Mouse (Mus musculus): Measurements from ENCODE around the gene Rnf214. TPM values are rescaled to one million over a fixed set of nuclear protein-coding genes. Genes with fewer than 3 reads are reported as not detected.

Gene Rnf214
- polyA plus RNA-seq, 1 experiment from 2014 or later = 39.8 TPM

DNA sequence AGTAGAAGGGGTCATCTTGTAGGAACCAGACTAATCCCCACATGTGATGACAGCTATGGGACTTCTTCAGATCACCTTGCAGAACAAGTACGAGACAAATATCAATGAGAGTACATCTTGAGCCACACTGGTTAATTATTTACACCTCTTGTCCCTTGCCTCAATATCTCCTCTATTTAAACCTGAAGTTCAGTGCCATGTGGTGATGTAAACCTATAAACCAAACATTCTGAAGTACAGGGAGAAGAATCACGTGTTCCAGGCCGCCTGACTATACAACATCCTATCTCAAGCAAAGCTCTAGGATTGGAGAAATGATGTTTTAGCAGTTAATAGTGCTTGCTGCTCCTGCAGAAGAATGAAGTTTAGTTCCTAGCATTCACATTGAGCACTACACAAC is 36.4 kb downstream of the Rnf214 start:
- H3K27me3 ChIP-seq (ENCODE audit: control insufficient read depth, insufficient read depth, low read length) = no peaks in the 10 kb centered on the region
- no peak overlapping the region for H3K4me3 ChIP-seq (replicated peaks; ENCODE audit: low read length)
- WGBS = 75% methylated on average over 3 of the region's 3 CpGs
- ATAC-seq (ENCODE audit: insufficient read depth, low FRiP score) = no peak
- H3K4me2 ChIP-seq (ENCODE audit: low read depth, low read length) = no peak overlapping the region
- no peaks in the 10 kb centered on the region for H3K9me3 ChIP-seq (replicated peaks; ENCODE audit: control insufficient read depth, low read length)
- H3K27ac ChIP-seq (ENCODE audit: low read length) = no peak overlapping the region
- peaks cover 11% of the 10 kb centered on the region for H3K36me3 ChIP-seq (ENCODE audit: control insufficient read depth, insufficient read depth, low read length)
- no peak overlapping the region for H3K9ac ChIP-seq (ENCODE audit: low read length)
- H3K4me1 ChIP-seq (ENCODE audit: control insufficient read depth, insufficient read depth, low read length) = no peaks in the 10 kb centered on the region

DNA sequence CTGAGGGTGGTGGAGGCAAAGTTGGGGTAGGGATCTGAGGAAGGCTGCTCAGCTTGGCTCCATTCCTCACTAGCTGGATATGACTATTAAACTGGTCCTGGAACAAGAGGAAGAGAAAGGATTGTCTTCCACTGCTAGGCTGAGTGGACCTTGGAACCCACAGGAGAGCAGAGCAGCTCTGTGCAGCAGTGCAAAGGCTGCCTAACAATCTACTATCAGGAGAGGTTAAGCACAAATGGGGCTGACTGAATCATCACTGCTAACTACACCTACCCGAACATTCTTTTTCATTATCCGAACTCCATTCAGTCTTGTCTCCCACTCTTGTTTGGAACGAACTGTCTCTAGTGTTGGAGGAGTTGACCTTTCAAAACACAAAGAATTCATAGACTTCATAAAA is 37.5 kb downstream of the Rnf214 start:
- Histone ChIP-seq H3K4me3 (replicated peaks; ENCODE audit: low read length) (no peak overlapping the region), H3K4me1 (ENCODE audit: control insufficient read depth, insufficient read depth, low read length) (no peaks in the 10 kb centered on the region), H3K9ac (ENCODE audit: low read length) (no peak overlapping the region), H3K9me3 (replicated peaks; ENCODE audit: control insufficient read depth, low read length) (no peaks in the 10 kb centered on the region), H3K36me3 (ENCODE audit: control insufficient read depth, insufficient read depth, low read length) (peaks cover 8% of the 10 kb centered on the region), H3K27ac (ENCODE audit: low read length) (no peak overlapping the region), H3K27me3 (ENCODE audit: control insufficient read depth, insufficient read depth, low read length) (no peaks in the 10 kb centered on the region), H3K4me2 (ENCODE audit: low read depth, low read length) (no peak overlapping the region)
- no peak for ATAC-seq (ENCODE audit: insufficient read depth, low FRiP score)
- WGBS = 94% methylated on average over 3 of the region's 3 CpGs

DNA sequence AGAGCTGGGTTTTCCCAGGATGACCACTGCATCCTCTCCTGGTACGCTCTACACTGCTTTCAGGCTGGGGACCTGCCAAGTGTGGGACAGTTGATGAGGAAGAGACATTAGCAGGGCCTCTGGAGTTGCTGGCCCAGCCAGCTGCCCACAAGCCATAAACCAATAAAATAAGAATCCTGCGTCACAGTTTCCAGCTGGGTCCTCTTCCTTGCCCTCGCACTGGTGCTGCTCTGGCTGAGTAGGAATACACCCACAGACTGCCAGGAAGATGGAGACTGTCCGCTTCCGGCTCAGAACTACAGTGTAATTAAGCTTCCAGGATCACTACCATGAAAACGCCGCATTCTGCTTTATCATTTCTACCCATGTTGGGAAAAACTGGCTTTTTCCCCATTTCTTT is 44.9 kb downstream of the Rnf214 start:
- Histone ChIP-seq H3K27me3 (ENCODE audit: control insufficient read depth, insufficient read depth, low read length) (no peaks in the 10 kb centered on the region), H3K4me1 (ENCODE audit: control insufficient read depth, insufficient read depth, low read length) (no peaks in the 10 kb centered on the region), H3K36me3 (ENCODE audit: control insufficient read depth, insufficient read depth, low read length) (peaks cover 27% of the 10 kb centered on the region), H3K9ac (ENCODE audit: low read length) (no peak overlapping the region), H3K9me3 (replicated peaks; ENCODE audit: control insufficient read depth, low read length) (no peaks in the 10 kb centered on the region), H3K4me2 (ENCODE audit: low read depth, low read length) (no peak overlapping the region), H3K27ac (ENCODE audit: low read length) (no peak overlapping the region), H3K4me3 (replicated peaks; ENCODE audit: low read length) (no peak overlapping the region)
- no peak for ATAC-seq (ENCODE audit: insufficient read depth, low FRiP score)
- 89% methylated on average over 7 of the region's 7 CpGs for WGBS

DNA sequence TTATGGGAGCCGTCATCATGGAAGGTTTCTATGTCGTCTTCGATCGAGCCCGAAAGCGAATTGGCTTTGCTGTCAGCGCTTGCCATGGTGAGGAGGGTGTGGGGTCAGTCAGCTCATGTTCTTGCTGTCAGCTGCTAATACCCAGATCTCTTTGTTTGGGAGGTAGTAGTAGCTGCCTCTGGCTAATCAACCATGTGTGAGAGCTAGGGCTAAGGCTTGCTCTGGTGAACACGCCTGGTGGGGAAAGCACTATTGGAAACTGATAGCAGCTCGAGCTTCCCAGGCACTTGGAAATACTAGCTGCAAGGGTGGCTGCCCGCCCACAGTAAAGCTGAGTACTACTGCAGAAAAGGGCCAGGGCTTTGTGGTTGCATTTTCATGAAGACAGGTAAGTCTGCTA is 47.3 kb downstream of the Rnf214 start:
- no peaks in the 10 kb centered on the region for H3K9me3 ChIP-seq (replicated peaks; ENCODE audit: control insufficient read depth, low read length)
- H3K4me1 ChIP-seq (ENCODE audit: control insufficient read depth, insufficient read depth, low read length) = no peaks in the 10 kb centered on the region
- ATAC-seq (ENCODE audit: insufficient read depth, low FRiP score) = no peak
- H3K36me3 ChIP-seq (ENCODE audit: control insufficient read depth, insufficient read depth, low read length) = peaks cover 30% of the 10 kb centered on the region
- no peak overlapping the region for H3K4me3 ChIP-seq (replicated peaks; ENCODE audit: low read length)
- 92% methylated on average over 10 of the region's 10 CpGs for WGBS
- H3K27ac ChIP-seq (ENCODE audit: low read length) = no peak overlapping the region
- no peaks in the 10 kb centered on the region for H3K27me3 ChIP-seq (ENCODE audit: control insufficient read depth, insufficient read depth, low read length)
- H3K4me2 ChIP-seq (ENCODE audit: low read depth, low read length) = no peak overlapping the region
- H3K9ac ChIP-seq (ENCODE audit: low read length) = no peak overlapping the region

- no peak overlapping the region for H3K27ac ChIP-seq (ENCODE audit: low read length)
- H3K27me3 ChIP-seq (ENCODE audit: control insufficient read depth, insufficient read depth, low read length) = no peaks in the 10 kb centered on the region
- H3K4me1 ChIP-seq (ENCODE audit: control insufficient read depth, insufficient read depth, low read length) = peaks cover 21% of the 10 kb centered on the region
- H3K9ac ChIP-seq (ENCODE audit: low read length) = no peak overlapping the region
- no peak for ATAC-seq (ENCODE audit: insufficient read depth, low FRiP score)
- H3K4me2 ChIP-seq (ENCODE audit: low read depth, low read length) = no peak overlapping the region
- no peak overlapping the region for H3K4me3 ChIP-seq (replicated peaks; ENCODE audit: low read length)
- 81% methylated on average over 1 of the region's 1 CpGs for WGBS
- H3K9me3 ChIP-seq (replicated peaks; ENCODE audit: control insufficient read depth, low read length) = no peaks in the 10 kb centered on the region
- peaks cover 20% of the 10 kb centered on the region for H3K36me3 ChIP-seq (ENCODE audit: control insufficient read depth, insufficient read depth, low read length)
Measured at GRCm38 (mm10) chr9:45854136-45854535, 52.6 kb downstream of the Rnf214 start.

DNA sequence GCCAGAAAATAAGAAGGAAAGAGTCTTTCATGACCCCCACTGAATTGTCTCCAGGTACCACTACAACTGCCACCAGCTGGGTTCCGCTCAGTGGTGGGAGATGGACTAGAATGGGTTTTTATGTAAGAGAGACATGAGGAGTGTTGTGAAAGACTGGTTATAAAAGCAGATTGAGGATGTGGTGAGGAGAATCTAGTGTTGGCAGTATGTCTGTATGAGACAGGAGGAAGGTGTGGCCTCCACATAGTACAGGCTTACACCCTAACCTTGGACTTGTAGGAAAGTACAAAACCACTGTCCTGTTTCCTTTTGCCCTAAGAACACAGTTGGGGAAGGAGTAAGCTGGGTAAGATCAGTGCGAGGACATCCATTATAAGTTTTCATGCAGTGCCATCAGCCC is 53.0 kb downstream of the Rnf214 start:
- no peak overlapping the region for H3K9ac ChIP-seq (ENCODE audit: low read length)
- H3K4me2 ChIP-seq (ENCODE audit: low read depth, low read length) = no peak overlapping the region
- no peak overlapping the region for H3K27ac ChIP-seq (ENCODE audit: low read length)
- H3K4me1 ChIP-seq (ENCODE audit: control insufficient read depth, insufficient read depth, low read length) = peaks cover 25% of the 10 kb centered on the region
- WGBS = 96% methylated on average over 2 of the region's 2 CpGs
- H3K36me3 ChIP-seq (ENCODE audit: control insufficient read depth, insufficient read depth, low read length) = peaks cover 16% of the 10 kb centered on the region
- ATAC-seq (ENCODE audit: insufficient read depth, low FRiP score) = no peak
- no peaks in the 10 kb centered on the region for H3K27me3 ChIP-seq (ENCODE audit: control insufficient read depth, insufficient read depth, low read length)
- no peak overlapping the region for H3K4me3 ChIP-seq (replicated peaks; ENCODE audit: low read length)
- H3K9me3 ChIP-seq (replicated peaks; ENCODE audit: control insufficient read depth, low read length) = no peaks in the 10 kb centered on the region

DNA sequence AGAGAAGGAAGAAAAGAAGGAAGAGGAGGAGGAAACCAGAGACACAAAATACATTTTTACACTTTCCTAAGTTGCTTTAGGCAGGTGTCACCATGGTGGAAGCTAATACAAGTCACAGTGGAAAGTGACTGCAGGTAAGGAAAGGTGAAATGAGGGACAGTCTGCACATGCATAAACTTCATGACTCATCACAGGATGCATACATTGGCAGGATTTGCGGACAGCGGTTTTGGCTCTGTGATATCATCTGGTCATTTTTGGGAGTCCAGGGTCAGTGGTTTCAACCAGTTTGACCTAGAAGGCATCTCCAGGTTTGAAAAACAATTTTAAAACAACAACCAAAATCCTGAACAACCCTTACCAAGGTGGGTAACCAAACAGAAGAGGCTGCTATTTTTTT is 54.9 kb downstream of the Rnf214 start:
- peaks cover 31% of the 10 kb centered on the region for H3K4me1 ChIP-seq (ENCODE audit: control insufficient read depth, insufficient read depth, low read length)
- no peak overlapping the region for H3K4me2 ChIP-seq (ENCODE audit: low read depth, low read length)
- no peak overlapping the region for H3K27ac ChIP-seq (ENCODE audit: low read length)
- H3K36me3 ChIP-seq (ENCODE audit: control insufficient read depth, insufficient read depth, low read length) = peaks cover 7% of the 10 kb centered on the region; the same call in 1 of the 2 replicates
- WGBS = 93% methylated on average over 2 of the region's 2 CpGs
- no peak for ATAC-seq (ENCODE audit: insufficient read depth, low FRiP score)
- no peaks in the 10 kb centered on the region for H3K27me3 ChIP-seq (ENCODE audit: control insufficient read depth, insufficient read depth, low read length)
- no peak overlapping the region for H3K4me3 ChIP-seq (replicated peaks; ENCODE audit: low read length)
- no peak overlapping the region for H3K9ac ChIP-seq (ENCODE audit: low read length)
- no peaks in the 10 kb centered on the region for H3K9me3 ChIP-seq (replicated peaks; ENCODE audit: control insufficient read depth, low read length)

DNA sequence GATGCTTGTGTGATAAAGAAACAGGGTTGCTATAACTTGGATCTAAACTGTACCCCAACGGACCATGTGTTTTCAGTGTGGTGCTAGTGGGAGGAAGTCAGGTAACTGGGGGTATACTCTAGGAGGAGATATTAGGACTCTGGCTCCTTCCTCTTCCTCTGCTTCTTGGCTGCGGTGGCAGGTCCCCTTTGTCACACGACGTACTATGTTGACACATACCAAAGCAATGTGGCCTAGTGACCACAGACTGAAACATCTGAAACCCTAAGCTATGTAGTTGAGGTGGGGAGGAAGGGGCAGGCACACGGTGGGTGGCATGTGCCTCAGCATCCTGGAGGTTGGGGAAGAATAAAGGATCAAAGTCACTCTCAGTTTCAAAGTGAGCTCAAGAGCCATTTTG is 55.4 kb downstream of the Rnf214 start:
- H3K4me1 ChIP-seq (ENCODE audit: control insufficient read depth, insufficient read depth, low read length) = peaks cover 31% of the 10 kb centered on the region
- H3K36me3 ChIP-seq (ENCODE audit: control insufficient read depth, insufficient read depth, low read length) = 0 out of 2 replicates have a peak, but pooled peaks cover 4% of the 10 kb centered on the region
- no peak overlapping the region for H3K4me3 ChIP-seq (replicated peaks; ENCODE audit: low read length)
- ATAC-seq (ENCODE audit: insufficient read depth, low FRiP score) = no peak
- H3K9ac ChIP-seq (ENCODE audit: low read length) = no peak overlapping the region
- H3K27ac ChIP-seq (ENCODE audit: low read length) = peak overlapping the region; percentile 92; the same call in 1 of the 2 replicates
- no peaks in the 10 kb centered on the region for H3K27me3 ChIP-seq (ENCODE audit: control insufficient read depth, insufficient read depth, low read length)
- WGBS = 51% methylated on average over 5 of the region's 5 CpGs
- no peak overlapping the region for H3K4me2 ChIP-seq (ENCODE audit: low read depth, low read length)
- no peaks in the 10 kb centered on the region for H3K9me3 ChIP-seq (replicated peaks; ENCODE audit: control insufficient read depth, low read length)

- Histone ChIP-seq H3K36me3 (ENCODE audit: control insufficient read depth, insufficient read depth, low read length) (0 out of 2 replicates have a peak, but pooled peaks cover 4% of the 10 kb centered on the region), H3K27ac (ENCODE audit: low read length) (peak overlapping the region; percentile 92), H3K4me3 (replicated peaks; ENCODE audit: low read length) (no peak overlapping the region), H3K4me2 (ENCODE audit: low read depth, low read length) (peak overlapping the region; percentile 12; the same call in 1 of the 2 replicates), H3K9ac (ENCODE audit: low read length) (peak overlapping the region; percentile 57), H3K9me3 (replicated peaks; ENCODE audit: control insufficient read depth, low read length) (no peaks in the 10 kb centered on the region), H3K27me3 (ENCODE audit: control insufficient read depth, insufficient read depth, low read length) (no peaks in the 10 kb centered on the region), H3K4me1 (ENCODE audit: control insufficient read depth, insufficient read depth, low read length) (peaks cover 31% of the 10 kb centered on the region)
- 50% methylated on average over 8 of the region's 8 CpGs for WGBS
- 0 out of 2 replicates have a peak, but pooled peaks have one; percentile 15 for ATAC-seq (ENCODE audit: insufficient read depth, low FRiP score)
Measured at GRCm38 (mm10) chr9:45850528-45851155, 56.1 kb downstream of the Rnf214 start.

Data from stomach, embryonic 16.5 days (tissue).